Mouse (Mus musculus) ES-E14 (cell line): Measurements from ENCODE around the gene St6galnac3. TPM values are rescaled to one million over a fixed set of nuclear protein-coding genes. Genes with fewer than 3 reads are reported as not detected.

Experiments used
- DNase-seq: peaks from one replicate; pipeline ENCODE4 v3.0.0-alpha.2; 2013; ENCODE audit warnings: low read depth, low spot score
- H3K27ac ChIP-seq: 2 replicates; pipeline ENCODE4 v1.5.1; 2012; ENCODE audit warnings: low read depth, mild to moderate bottlenecking, low read length, moderate library complexity, mixed read lengths; ENCODE audit not compliant: poor library complexity, insufficient read depth, severe bottlenecking
- H3K36me3 ChIP-seq: 2 replicates; pipeline ENCODE4 v1.6.1; 2012; ENCODE audit warnings: mild to moderate bottlenecking, low read length, moderate library complexity, mixed read lengths; ENCODE audit not compliant: control insufficient read depth, poor library complexity, insufficient read depth, severe bottlenecking
- H3K4me1 ChIP-seq, 2 experiments: fragments of 150-350 bp in 1 of 2; sonication (generic) in 1 of 2; 2 replicates each; pipeline ENCODE4 v1.6.1; 2012; ENCODE audit warnings: low read length in 2 of 2, mild to moderate bottlenecking in 1 of 2, mixed read lengths in 1 of 2; ENCODE audit not compliant: control insufficient read depth in 2 of 2, insufficient read depth in 2 of 2, poor library complexity in 1 of 2
- H3K4me3 ChIP-seq, 2 experiments: fragments of 150-350 bp in 1 of 2; sonication (generic) in 1 of 2; 2 replicates each; pipeline ENCODE4 v1.5.1; 2012; ENCODE audit warnings: low read length in 2 of 2, low read depth in 1 of 2, mild to moderate bottlenecking in 1 of 2, mixed read lengths in 1 of 2; ENCODE audit not compliant: insufficient read depth in 1 of 2, poor library complexity in 1 of 2, severe bottlenecking in 1 of 2
- H3K9ac ChIP-seq: 2 replicates; pipeline ENCODE4 v1.6.1; 2012; ENCODE audit warnings: low read depth, mild to moderate bottlenecking, low read length, mixed read lengths; ENCODE audit not compliant: poor library complexity, insufficient read depth, severe bottlenecking
- H3K9me3 ChIP-seq: fragments of 150-350 bp; sonication (generic); 2 replicates; pipeline ENCODE4 v1.6.1; 2012; ENCODE audit warnings: low read depth, mild to moderate bottlenecking, low read length; ENCODE audit not compliant: control insufficient read depth, insufficient read depth
- CHD2 ChIP-seq: IDR thresholded peaks from 2 replicates; pipeline ENCODE4 v1.6.1; 2014; ENCODE audit warnings: mild to moderate bottlenecking, low read depth, low read length, inconsistent platforms
- HCFC1 ChIP-seq: IDR thresholded peaks from 2 replicates; pipeline ENCODE4 v1.6.1; 2012; ENCODE audit warnings: low read length, inconsistent platforms, borderline replicate concordance; ENCODE audit not compliant: insufficient read depth
- MAFK ChIP-seq: IDR thresholded peaks from 2 replicates; pipeline ENCODE4 v1.6.1; 2014; ENCODE audit warnings: mild to moderate bottlenecking, low read depth, low read length, inconsistent platforms; ENCODE audit not compliant: insufficient read depth
- ZC3H11A ChIP-seq: IDR thresholded peaks from 2 replicates; pipeline ENCODE4 v1.6.1; 2012; ENCODE audit warnings: low read depth, mild to moderate bottlenecking, inconsistent platforms, low read length, borderline replicate concordance
- ZNF384 ChIP-seq: IDR thresholded peaks from 2 replicates; pipeline ENCODE4 v1.6.1; 2012; ENCODE audit warnings: low read depth, low read length, inconsistent platforms
- in situ Hi-C, 2 experiments: fragments of 600-800 bp; cut with MboI; formaldehyde crosslinking; loops; one replicate each; pipeline ENCODE4 v1.15.1; 2025; ENCODE audit warnings: low sequenced_read_pairs in 2 of 2, inconsistent platforms in 1 of 2; ENCODE audit not compliant: unreplicated experiment in 2 of 2
- total RNA-seq: library from RNA; depleted of rRNA; stranded (reverse); fragments of 300-350 nt; gene quantifications from 2 replicates; pipeline ENCODE4 v1.2.3, GENCODE M21; 2012

The St6galnac3 gene
- total RNA-seq, 1 experiment: 3.8 TPM

GRCm38 (mm10) chr3:153566100-153566499, 158.9 kb downstream of the St6galnac3 start:
- in situ Hi-C loops: no loop called here
- Histone ChIP-seq H3K4me3 (no peak overlapping the region), H3K4me1 (no peaks in the 10 kb centered on the region), H3K9ac (no peak overlapping the region), H3K36me3 (no peaks in the 10 kb centered on the region), H3K27ac (no peak overlapping the region), H3K9me3 (no peaks in the 10 kb centered on the region)
- no peak for TF ChIP-seq MAFK
- TF ChIP-seq HCFC1: no peak
- TF ChIP-seq CHD2: no peak
- no peak for TF ChIP-seq ZC3H11A
- TF ChIP-seq ZNF384: no peak
- DNase-seq: no peak

DNA sequence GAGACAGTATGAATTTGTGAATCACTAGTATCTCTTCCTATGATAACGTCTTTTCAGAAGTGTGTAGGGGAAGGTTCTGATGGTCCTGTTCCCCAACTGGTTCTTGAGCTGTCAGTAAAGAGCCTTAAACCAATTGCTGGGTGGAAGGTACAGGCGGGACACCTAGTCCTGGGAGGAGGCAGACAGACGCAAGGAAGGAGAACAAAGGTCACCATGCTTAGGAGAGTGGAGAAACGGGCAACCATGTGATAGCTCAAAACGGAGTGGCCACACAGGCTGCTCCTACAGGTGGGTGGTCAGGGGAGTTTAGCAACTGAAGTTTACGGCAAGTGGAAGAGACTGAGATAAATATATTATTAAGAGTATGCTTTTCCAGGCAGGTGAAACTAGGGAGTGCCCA, 164.1 kb downstream of the St6galnac3 start:
- no peak overlapping the region for H3K9ac ChIP-seq
- no peak overlapping the region for H3K27ac ChIP-seq
- H3K36me3 ChIP-seq: no peaks in the 10 kb centered on the region
- no peaks in the 10 kb centered on the region for H3K9me3 ChIP-seq
- H3K4me3 ChIP-seq: no peak overlapping the region
- in situ Hi-C loops: no loop called here
- no peak for TF ChIP-seq ZC3H11A
- TF ChIP-seq ZNF384: no peak
- no peak for TF ChIP-seq HCFC1
- TF ChIP-seq MAFK: no peak
- no peak for TF ChIP-seq CHD2
- no peaks in the 10 kb centered on the region for H3K4me1 ChIP-seq
- DNase-seq: no peak

DNA sequence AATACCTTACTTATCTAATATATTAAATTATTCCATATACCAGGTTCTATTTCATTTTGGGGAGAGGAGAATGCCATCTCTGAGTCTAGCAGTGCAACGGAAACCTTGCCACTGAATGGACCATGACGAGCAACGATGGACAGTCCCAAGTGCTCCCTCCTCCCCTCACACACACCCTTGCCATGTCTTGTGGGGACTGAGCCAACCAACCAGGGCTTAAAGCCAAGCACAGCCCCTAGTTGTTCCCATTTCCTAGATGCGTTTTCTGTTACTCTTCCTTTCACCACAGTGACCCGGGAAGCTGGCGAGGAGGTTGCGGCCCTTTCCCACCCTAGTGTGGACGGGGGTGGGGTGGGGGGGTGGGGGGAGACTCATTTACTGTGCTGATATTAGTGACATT, 165.4 kb downstream of the St6galnac3 start:
- Histone ChIP-seq H3K9me3 (no peaks in the 10 kb centered on the region), H3K4me3 (no peak overlapping the region), H3K36me3 (no peaks in the 10 kb centered on the region), H3K9ac (no peak overlapping the region), H3K27ac (no peak overlapping the region), H3K4me1 (no peaks in the 10 kb centered on the region)
- no peak for DNase-seq
- in situ Hi-C loops: no loop called here
- TF ChIP-seq MAFK (no peak), CHD2 (no peak), ZC3H11A (no peak), ZNF384 (no peak), HCFC1 (no peak)

DNA sequence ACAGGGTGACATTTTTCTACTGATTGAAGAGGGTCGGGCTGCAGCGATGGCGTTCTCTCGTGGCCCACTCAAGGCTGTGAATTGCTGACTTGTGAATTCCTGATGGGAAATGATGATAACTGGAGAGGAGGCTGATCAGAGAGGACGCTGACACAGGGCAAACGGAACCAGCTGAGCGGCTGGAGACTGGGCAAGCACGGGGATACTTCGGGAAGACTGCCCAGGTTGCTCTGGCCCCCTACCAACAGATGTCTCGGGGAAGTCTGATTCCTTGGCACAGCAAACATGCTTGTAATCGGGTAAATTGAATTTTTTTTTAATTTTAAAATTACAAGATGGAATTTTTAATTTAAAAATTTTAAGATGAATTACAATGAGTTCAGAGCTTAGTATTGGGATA, 168.4 kb downstream of the St6galnac3 start:
- Histone ChIP-seq H3K4me1 (no peaks in the 10 kb centered on the region), H3K36me3 (no peaks in the 10 kb centered on the region), H3K9me3 (no peaks in the 10 kb centered on the region), H3K4me3 (no peak overlapping the region), H3K9ac (no peak overlapping the region), H3K27ac (no peak overlapping the region)
- in situ Hi-C loops: no loop called here
- no peak for DNase-seq
- TF ChIP-seq HCFC1 (no peak), MAFK (no peak), CHD2 (no peak), ZC3H11A (no peak), ZNF384 (no peak)

DNA sequence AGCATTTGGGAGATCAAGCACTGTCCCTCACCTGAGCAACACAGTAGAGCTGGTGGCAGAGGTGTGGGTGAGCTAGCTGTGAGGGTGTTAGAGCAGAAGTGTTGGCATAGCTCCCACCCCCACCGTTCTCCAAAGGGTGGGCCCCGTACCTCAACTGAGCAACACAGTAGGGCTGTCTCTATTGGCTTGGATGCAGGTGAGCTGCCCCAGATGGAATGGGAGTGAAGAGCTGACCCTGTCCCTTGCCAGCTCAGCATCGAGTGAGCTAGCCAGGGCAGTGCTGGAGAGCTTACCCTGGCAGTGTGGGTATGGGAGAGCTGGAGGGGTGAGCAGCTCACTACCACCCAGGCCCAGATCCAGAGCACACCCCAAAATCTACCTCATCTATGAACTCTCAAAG, 171.3 kb downstream of the St6galnac3 start:
- no peaks in the 10 kb centered on the region for H3K36me3 ChIP-seq
- H3K4me3 ChIP-seq: no peak overlapping the region
- TF ChIP-seq HCFC1 (no peak), ZNF384 (no peak)
- H3K9me3 ChIP-seq: no peaks in the 10 kb centered on the region
- no peak for DNase-seq
- H3K9ac ChIP-seq: no peak overlapping the region
- in situ Hi-C loops: no loop called here
- H3K27ac ChIP-seq: no peak overlapping the region
- H3K4me1 ChIP-seq: no peaks in the 10 kb centered on the region
